Mouse (Mus musculus) adrenal gland, postnatal 10 days (tissue): ENCODE measurements around the gene Eif4e1b. TPM values are rescaled to one million over a fixed set of nuclear protein-coding genes. Genes with fewer than 3 reads are reported as not detected.
"Not testable (repeated sequence)": the region's sequence is repeated elsewhere in the genome, so short reads cannot be mapped to it uniquely, and the experiment has no call there.

Experiments used
- DNase-seq: peaks from one replicate; pipeline ENCODE4 v3.0.0; 2021; ENCODE audit warnings: mixed read lengths
- total RNA-seq, 2 experiments: library from RNA; stranded (reverse); gene quantifications; 2 replicates each; pipeline ENCODE4 v1.2.3; 2021

Gene Eif4e1b
- total RNA-seq, 2 experiments from 2014 or later, result 0.12 TPM; not detected in 1

GRCm38 (mm10) chr13:54759496-54759895 lies 24.3 kb upstream of the Eif4e1b start:
- DNase-seq, result no peak

DNA sequence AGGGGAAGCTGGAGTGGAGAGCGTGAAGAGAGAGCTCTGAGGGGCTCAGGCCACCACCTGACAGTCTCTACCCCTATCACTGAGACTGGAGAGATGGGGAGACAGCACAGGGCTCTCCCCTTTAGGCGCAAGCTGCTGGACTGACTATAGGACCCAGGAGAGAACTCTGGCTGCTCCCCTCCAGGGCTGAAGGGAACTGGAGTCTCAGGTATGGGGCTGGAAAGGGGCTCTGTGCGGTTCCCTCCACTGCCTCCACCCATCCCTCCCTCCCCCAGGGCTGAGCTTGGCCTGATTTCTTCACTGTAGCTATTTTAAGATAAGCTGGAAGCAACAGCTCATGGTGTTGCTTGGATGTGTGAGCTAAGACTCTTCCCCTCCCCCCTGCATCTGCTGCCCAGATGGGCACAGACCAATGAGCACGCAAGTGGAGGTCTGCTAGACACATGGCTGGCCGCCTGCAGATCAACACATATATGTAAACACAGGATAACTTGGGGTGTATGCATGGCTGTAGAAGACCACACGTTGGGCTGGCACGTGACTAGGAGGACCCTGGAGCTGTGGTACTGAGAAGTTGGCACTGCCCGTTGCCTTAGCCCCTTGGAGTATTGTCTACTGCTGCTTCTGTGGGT lies 23.5 kb upstream of the Eif4e1b start:
- DNase-seq, result no peak

GRCm38 (mm10) chr13:54760906-54761305 lies 22.9 kb upstream of the Eif4e1b start:
- no peak for DNase-seq

DNA sequence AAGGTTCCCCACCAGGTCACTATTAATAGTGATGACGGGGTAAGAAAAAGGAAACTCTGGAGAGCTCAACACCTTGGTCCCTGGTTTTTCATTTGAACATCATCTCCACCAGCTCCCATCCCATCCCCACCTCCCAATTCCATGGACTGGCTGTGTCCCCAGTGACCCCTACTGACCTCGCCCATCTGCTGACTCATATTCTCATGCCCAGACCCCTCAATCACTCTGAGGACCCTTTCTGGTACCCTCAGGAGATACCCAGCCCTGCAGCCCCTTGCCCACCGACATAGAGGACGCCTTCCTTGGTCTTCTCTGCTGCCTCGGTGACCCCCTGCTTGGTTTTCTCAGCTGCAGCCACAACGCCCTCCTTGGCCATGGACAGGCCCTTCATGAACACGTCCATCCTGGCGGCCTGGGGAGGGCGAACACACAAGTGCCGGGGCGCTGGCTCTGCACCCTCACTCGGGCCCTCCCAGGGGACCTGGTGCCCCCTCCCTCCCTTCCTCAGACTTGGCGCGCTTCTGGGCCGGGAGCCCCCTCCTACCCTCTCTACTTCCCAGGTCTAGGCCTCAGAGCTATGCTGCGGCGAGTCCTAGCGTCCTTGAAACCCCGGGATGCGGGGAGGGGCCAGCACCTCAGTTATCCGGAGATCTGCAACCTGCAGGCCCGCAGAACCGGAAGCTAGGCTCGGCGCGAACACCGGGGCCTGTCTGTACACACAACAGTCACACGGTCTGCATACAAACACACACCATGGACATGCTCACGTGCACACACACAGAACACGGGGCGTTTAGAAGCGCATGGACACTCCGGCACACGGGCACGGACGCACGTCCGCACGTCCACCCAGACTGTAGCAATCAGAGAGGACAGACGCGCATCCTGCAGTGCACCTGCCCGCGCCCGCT lies 18.3 kb upstream of the Eif4e1b start:
- DNase-seq, result peak; percentile 6

DNA sequence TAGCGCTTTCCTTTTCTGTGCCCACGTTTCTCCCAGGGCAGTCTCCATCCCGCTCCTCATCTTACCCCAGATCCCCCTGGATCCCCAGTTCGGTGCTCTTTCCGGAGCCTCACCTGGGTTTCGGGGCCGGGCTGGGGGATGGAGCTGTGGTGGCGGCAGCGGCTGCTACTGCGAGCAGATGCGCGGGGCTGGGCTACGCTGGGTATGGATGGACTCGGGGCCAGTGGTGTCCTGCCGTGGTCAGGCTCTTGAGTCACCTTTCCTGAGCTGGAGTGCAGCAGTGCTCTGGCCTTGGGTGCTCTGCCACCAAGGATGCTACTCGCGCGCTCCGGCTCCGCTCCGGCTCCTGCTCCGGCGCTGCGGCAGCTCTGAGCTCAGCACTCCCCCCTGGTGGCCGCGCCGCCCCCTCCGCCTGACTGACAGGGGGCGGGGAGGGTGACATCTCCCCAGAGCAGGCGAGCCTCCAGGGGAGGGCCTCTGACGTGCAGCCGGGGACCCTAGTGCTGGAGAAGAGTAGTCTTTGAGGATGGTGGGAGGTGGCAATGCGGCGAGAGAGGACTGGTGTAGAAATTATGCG lies 17.5 kb upstream of the Eif4e1b start, which contains the start of gene Sncb:
Sncb (minus strand) TSS at position 404 of the 577 bp plus-strand sequence.
- peak; percentile 85 for DNase-seq

- DNase-seq, result no peak
These were observed 16.8 kb upstream of the Eif4e1b start for GRCm38 (mm10) chr13:54767012-54767411.

DNA sequence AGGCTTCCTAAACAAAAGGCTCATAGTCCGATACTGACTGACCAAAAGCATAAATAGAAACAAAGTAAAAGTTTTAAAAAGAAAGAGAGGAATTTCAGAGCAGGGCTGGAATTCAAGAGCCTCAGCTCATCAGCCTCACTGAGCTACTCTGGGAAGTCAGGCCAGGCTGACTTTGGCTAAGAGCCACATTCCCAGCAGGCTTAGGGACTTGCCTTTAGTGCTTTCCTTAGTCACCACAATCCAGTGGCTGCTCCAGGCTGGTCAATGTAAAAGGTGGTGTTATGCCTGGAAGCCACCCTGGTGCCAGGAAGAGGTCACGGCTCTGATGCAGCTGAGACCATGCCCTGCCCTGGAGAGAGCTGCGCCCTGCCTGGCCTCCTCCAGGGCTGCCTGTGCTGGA lies 3.2 kb upstream of the Eif4e1b start:
- DNase-seq, result peak; percentile 64

GRCm38 (mm10) chr13:54781086-54781485 lies 2.7 kb upstream of the Eif4e1b start:
- DNase-seq, result no peak

- DNase-seq, result no peak
These were observed 563 bp upstream of the Eif4e1b start for GRCm38 (mm10) chr13:54783235-54783634.

GRCm38 (mm10) chr13:54787591-54787990 lies 3.8 kb downstream of the Eif4e1b start:
- DNase-seq, result not testable (repeated sequence)

DNA sequence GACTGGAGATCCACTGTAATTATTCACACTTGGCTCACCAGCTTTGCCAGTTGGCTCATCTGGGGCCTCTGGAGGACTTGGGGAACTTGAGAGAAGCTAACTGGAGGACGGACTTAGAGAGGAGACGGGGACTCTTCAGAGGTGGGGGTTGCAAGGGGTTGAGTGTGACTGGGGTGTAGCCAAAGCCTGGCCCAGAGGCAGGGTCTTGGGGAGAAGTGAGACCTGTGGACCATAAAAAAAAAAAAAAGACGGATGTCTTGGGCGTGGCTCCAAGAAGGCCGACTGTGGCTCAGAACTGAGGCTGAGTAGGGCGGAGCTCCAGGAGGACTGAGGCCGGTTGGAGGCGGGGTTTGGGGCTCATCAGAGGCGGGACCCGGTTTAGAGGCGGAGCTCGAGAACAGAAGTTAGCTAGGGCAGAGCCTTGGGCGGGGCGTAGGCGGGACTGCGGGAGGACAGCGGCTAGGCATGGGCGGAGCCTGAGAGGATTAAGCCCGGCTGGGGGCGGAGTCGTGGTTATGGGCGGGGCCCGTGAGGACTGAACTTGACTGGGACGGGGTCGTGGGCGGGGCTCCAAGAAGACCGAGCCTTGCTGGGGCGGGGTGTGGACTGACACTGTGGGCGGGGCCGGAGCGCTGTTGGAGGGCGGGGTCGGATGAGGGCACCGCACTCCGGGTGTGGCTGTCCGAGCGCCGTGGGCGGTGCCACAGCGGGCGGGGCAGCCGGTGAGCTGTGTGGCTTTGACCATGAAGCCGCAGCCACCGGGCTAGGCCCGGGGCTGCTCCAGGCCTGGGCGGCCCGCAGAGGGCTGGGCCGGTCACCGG lies 5.2 kb downstream of the Eif4e1b start, which contains the start of gene Tspan17:
Tspan17 (plus strand) TSS at position 638 of the 821 bp plus-strand sequence.
- DNase-seq, result peak; percentile 98

DNA sequence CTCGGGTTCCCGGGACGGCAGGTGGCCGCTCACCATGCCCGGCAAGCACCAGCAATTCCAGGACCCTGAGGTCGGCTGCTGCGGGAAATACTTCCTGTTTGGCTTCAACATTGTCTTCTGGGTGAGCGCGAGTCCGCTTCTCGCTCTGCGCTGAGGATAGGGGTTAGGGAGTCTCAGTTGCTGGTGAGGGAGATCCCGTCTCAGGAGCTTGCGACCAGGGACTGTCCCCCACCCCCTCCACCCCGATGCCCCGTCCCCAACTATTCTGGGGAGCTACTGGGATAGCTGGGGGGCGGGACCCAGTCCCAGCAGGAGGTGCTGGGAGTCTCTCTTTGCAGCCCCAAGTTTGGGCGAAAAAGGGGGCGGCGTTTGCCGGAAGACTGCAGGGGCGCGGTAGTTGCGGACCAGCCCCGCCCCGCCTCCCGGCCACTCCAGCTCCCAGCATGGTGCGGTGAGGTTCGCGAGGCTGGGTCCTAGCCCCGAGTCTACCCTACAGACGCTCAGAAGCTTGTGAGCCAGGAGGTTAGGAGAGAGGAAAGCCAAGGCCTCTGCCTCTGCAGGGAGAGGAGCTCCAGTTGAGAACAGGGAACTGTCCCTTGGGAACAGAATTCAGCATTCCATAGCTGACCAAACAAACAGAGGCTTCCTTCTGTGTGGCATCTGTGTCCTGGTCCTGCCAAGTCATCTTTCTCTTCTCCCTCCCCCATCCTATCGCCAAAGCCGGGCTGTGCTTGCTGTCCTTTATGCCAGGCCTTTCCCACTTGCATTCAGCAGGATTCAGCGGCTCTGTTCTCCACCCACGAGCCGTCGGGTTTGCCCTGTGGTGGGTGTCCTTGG lies 6.0 kb downstream of the Eif4e1b start:
- peak; percentile 67 for DNase-seq

DNA sequence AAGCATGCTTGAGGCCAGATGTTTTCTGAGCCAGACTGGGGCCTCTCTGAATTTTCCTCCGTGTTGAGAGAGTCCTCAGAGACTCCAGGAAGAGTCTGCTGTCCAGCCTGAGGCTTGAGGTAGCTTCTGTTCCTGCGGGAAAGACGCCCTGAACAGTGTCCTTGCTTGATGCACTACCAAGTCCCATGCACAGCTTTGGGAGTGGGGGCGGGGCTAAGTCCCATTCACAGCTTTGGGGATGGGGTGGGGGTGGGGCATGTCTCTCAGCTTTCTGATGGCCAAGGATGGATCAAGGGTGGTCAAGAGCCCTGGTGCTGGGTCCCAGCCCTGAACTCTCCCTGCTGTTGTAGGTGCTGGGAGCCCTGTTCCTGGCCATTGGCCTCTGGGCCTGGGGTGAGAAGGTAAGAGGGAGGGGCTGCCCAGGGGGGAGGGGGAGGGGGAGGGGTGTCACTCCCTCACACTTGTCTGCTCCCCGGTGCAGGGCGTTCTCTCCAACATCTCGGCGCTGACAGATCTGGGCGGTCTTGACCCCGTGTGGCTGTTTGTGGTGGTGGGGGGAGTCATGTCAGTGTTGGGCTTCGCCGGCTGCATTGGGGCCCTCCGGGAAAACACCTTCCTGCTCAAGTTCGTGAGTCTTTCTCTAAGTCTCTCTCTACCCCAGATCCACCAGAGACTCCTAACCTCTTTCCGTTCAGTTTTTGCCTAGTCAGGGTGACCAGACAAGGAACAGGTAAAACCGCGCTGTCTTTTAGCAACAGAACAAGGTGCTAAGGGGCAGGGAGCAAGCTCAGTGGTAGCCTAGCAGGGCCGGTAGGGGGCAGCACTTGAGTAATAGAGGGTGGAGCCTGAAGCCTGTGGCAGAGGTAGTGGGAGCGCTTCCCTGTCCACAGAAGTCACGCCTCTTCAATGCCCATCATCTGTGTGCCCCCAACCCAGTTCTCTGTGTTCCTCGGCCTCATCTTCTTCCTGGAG lies 8.7 kb downstream of the Eif4e1b start:
- DNase-seq, result peak; percentile 35

GRCm38 (mm10) chr13:54794002-54794577 lies 10.3 kb downstream of the Eif4e1b start:
- no peak for DNase-seq

DNA sequence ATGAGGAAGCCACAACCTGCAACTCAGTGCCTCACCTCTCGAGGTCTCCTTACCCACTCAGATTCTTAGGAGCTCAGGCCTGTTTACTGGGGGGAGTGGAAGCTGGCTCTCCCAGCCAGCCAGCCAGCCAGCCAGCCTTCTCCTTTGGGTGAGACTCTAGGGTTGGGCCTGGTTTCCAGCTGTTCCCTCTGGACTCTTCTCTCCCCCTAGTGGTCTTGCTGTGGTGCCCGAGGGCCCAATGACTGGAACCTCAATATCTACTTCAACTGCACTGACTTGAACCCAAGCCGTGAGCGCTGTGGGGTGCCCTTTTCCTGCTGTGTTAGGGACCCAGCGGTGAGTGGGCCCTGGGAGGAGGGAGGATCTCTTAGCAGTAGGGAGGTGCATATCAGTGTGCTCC lies 11.0 kb downstream of the Eif4e1b start:
- no peak for DNase-seq

DNA sequence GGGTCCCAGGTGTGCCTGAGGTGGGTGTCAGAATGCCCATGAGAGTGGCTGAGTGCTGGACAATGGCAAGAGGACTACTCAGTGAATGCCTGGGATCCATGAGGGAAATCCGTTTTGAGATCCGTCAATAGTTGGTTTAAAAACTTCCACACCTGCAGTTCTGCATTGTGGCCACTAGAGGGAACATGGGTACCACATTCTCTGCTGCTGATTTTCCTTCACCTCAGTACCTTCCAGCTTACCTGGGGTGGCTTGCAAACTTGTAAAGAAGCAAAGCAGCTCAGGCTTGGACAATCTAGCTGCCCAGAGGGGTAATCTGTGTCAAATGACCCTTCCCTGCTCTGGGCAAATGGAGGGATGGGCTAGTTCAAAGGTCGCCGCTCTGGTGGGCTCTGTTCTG lies 13.6 kb downstream of the Eif4e1b start:
- peak; percentile 41 for DNase-seq

GRCm38 (mm10) chr13:54797861-54798643 lies 14.3 kb downstream of the Eif4e1b start:
- no peak for DNase-seq

- no peak for DNase-seq
These were observed 14.9 kb downstream of the Eif4e1b start for GRCm38 (mm10) chr13:54798740-54799139.

GRCm38 (mm10) chr13:54799701-54800100 lies 15.9 kb downstream of the Eif4e1b start:
- DNase-seq, result peak; percentile 84
